25 mouse cellular contexts compared by ENCODE assay signal in genomic region chr6:82666480-82666879, GRCm38 (mm10). TPM values are rescaled to one million over a fixed set of nuclear protein-coding genes. Genes with fewer than 3 reads are reported as not detected.
DNase-seq lines count a peak whose midpoint lies in the region; ATAC-seq and TF ChIP-seq lines count a peak whose summit lies in the region.
"Had no signal": no experiment of that assay in that cellular context is flagged by ENCODE, and none has a peak within 500 bp of the region (broad histone marks: within the 10 kb centered on the region; RNA-seq: fewer than 3 reads in every experiment).

No protein-coding gene starts in this region.

- H3K4me3 ChIP-seq in stomach, postnatal 0 days (ENCODE audit: low read depth, low read length) = no peak overlapping the region

- H3K27ac ChIP-seq in stomach, postnatal 0 days (replicated peaks) = no peak overlapping the region

- no peaks in the 10 kb centered on the region for H3K27me3 ChIP-seq in stomach, postnatal 0 days (ENCODE audit: control insufficient read depth, insufficient read depth, low read length)
- H3K27me3 ChIP-seq: CH12.LX had no signal

- no peak for TF ChIP-seq CTCF in stomach, postnatal 0 days (IDR thresholded peaks at IDR 0.05; ENCODE audit: low read depth)

- no peak overlapping the region for H3K9ac ChIP-seq in stomach, postnatal 0 days (ENCODE audit: low read length)

- no peaks in the 10 kb centered on the region for H3K9me3 ChIP-seq in stomach, postnatal 0 days (ENCODE audit: control insufficient read depth, low read length)

- H3K4me1 ChIP-seq in stomach, postnatal 0 days (replicated peaks; ENCODE audit: control insufficient read depth, insufficient read depth) = no peaks in the 10 kb centered on the region

- ATAC-seq in stomach, postnatal 0 days (ENCODE audit: low FRiP score, low TSS enrichment) = no peak
- ATAC-seq: activated CD4-positive, CD25-positive, alpha-beta regulatory T cell, adult 4 months; CD4-positive, CD25-positive, alpha-beta regulatory T cell, adult 4 months; Patski had no signal

- TF ChIP-seq EP300 in stomach, postnatal 0 days (optimal IDR thresholded peaks at IDR 0.05) = no peak

- peak; percentile 15 for DNase-seq in heart, adult 11 months
- DNase-seq in heart, adult 8-10 months (ENCODE audit: low spot score) = no peak
- DNase-seq in ES-CJ7 (ENCODE audit: low read depth, low spot score) = peak; percentile 54
- DNase-seq in R1 (ENCODE audit: low read depth, low spot score) = peak; percentile 81
- DNase-seq in ZHBTc4 (ENCODE audit: low read depth, low spot score) = peak; percentile 62
- no peak for DNase-seq in gastrocnemius, adult 8-10 months (ENCODE audit: low spot score in 2 of 2)
- no peak for DNase-seq in stomach, postnatal 0 days (ENCODE audit: low spot score)
- DNase-seq in cerebellum, postnatal 10 days = no peak
- DNase-seq: adrenal gland, adult 2 months; adrenal gland, adult 8-10 months; adrenal gland, postnatal 10 days; adrenal gland, postnatal 14 days; adrenal gland, postnatal 25 days; adrenal gland, postnatal 36 days; B cell, adult 2 months; cerebellum, adult 11 months; cerebellum, adult 11-12 months; cerebellum, adult 18-20 months; cerebellum, adult 2 months; cerebellum, adult 8-10 months had no signal

- H3K36me3 ChIP-seq in stomach, postnatal 0 days (ENCODE audit: control insufficient read depth, insufficient read depth, low read length) = no peaks in the 10 kb centered on the region
- H3K36me3 ChIP-seq: G1E had no signal

- no peak overlapping the region for H3K4me2 ChIP-seq in stomach, postnatal 0 days (replicated peaks; ENCODE audit: low read depth)

RNA-seq across cellular contexts. Expression of gene Pole4, which starts 38.7 kb away (rescaled TPM):
- 10 to 100 TPM; 15.0 to 19.2 (median 17.6) TPM for total RNA-seq in heart, adult 8-10 months (2022)
- total RNA-seq in gastrocnemius, adult 8-10 months (2022) = 10 to 100 TPM; 19.6 to 27.0 (median 20.2) TPM
- polyA plus RNA-seq in stomach, postnatal 0 days (2015; fragmentation: Nextera tagmentation; extraction: Ambion mirVana) = 79.8 and 84.5 TPM in 2 replicates

Comparison
In these comparisons a context has a peak if more than half of its experiments do, and no peak if none do; other contexts are left out.
1. DNase-seq: peak in heart, adult 11 months (single experiment), ES-CJ7 (single experiment), R1 (single experiment) and ZHBTc4 (single experiment); none in heart, adult 8-10 months (single experiment), gastrocnemius, adult 8-10 months (0 of 2), stomach, postnatal 0 days (single experiment) and cerebellum, postnatal 10 days (0 of 2).